Mouse (Mus musculus) embryonic fibroblast, embryonic 13.5 days (primary cell): Measurements from ENCODE around the gene Pik3r2.

Experiments
- CTCF ChIP-seq: IDR thresholded peaks from 2 replicates; pipeline ENCODE4 v1.5.1; 2011; ENCODE audit warnings: mild to moderate bottlenecking, control low read depth, low read length, moderate library complexity, borderline replicate concordance; ENCODE audit not compliant: insufficient read depth
- POLR2A ChIP-seq: IDR thresholded peaks from 2 replicates; pipeline ENCODE4 v1.6.1; 2011; ENCODE audit warnings: low read depth, mild to moderate bottlenecking, control low read depth, low read length, moderate library complexity

DNA sequence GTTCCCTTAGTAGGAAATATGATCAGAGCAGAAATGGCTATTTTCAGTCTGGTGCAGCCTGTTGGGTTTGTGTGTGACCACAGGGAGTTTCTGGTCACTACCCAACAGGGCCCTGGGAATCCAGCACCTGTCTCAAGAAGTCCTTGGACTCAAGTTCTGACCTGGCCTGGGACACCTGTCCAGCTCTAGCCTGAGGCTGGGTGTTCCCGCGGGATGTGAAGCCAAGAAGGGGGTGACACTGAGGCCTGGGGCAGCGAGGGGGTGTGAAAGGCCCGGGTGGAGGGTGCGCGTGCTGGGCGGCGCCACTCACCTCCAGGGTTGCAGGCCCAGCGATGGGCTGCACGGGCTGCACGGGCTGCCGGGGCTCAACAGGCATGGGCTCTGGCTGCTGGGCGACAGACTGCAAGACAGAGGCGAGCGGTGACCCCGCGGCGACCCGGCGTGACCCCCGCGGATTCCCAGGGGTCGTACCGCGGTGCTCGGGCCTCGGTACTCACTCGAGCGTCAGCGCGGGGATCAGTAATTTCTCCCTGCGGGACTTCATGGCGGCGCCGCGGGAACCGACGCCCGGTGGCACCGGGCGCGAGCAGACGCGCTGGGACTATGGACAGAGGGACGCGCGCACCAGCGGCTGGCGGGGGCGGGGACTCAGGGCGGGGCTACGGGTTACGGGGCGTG, 20.0 kb upstream of the Pik3r2 start:
- TF ChIP-seq POLR2A (no peak), CTCF (no peak)
